Mouse (Mus musculus): ENCODE results near the gene Tnxb.
A peak's percentile ranks its signal among the peaks of the same experiment; 100 is the strongest.

DNA sequence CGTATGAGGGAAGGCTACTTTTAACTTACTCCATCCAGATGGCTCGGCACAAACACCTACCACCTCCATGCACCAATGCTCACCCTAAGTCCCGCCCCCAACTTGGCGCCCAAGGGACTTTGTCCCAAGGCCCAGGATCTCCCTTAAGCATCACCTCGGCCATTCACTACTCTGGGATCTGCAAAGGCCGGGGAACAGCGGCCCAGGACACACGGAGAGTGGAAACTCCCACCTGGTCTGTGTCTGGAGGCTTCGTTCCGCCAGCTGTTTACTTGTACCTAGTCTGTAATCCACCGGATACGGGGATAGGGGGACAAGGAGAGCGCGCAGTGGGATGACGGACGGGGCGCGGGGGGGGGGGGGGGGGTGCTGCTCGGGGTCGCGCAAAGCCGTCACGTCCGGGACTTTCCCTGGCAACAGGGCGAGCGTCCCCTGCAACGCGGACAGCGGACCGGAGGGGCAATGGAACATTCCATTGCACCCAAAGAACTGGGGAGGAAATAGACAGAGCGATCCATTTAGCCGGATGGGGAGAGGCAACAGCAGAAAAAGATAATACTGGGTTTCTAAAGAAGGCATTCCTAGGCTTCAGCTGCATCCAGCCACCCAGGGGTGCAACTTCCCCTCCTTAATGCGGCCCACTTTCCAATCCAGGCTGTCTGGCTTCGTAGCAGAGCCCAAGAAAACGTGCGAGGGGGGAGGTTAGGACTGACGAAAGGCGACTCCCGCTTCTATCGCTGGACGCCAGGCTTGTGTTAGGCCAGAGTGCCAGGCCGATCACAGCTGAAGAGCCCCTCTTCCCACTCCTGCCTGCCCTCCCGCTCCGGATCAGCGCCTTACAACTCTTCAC lies 43.0 kb upstream of the Tnxb start:
- TF ChIP-seq POLR2A (IDR thresholded peaks at IDR 0.05; ENCODE audit: insufficient read depth, low read depth, low read length) (no peak; the same call in none of the 2 replicates), CTCF (IDR thresholded peaks at IDR 0.05; ENCODE audit: insufficient read depth, low read depth, low read length) (0 out of 2 replicates have a peak, but pooled peaks have one; percentile 2)

Data from olfactory bulb, adult 2 months (tissue).